Mouse (Mus musculus) spleen, postnatal 4 days (tissue): Measurements from ENCODE around the gene Ciz1.

Experiments used
- DNase-seq, 2 experiments: peaks; one replicate each; pipeline ENCODE4 v3.0.0; 2022; ENCODE audit warnings: low spot score in 2 of 2

Gene Ciz1

GRCm38 (mm10) chr2:32319586-32320580, 32.2 kb upstream of the Ciz1 start:
- no peak for DNase-seq

GRCm38 (mm10) chr2:32320721-32321120, 31.4 kb upstream of the Ciz1 start:
- DNase-seq, result no peak

GRCm38 (mm10) chr2:32321591-32322298, 30.4 kb upstream of the Ciz1 start:
- DNase-seq, result no peak

- DNase-seq, result no peak
These were observed 29.1 kb upstream of the Ciz1 start for GRCm38 (mm10) chr2:32322754-32323741.

GRCm38 (mm10) chr2:32324322-32324721, 27.8 kb upstream of the Ciz1 start:
- DNase-seq, result no peak

- no peak for DNase-seq
These were observed 26.8 kb upstream of the Ciz1 start for GRCm38 (mm10) chr2:32325342-32325741.

- no peak for DNase-seq
These were observed 24.9 kb upstream of the Ciz1 start for GRCm38 (mm10) chr2:32327200-32327599.

- no peak for DNase-seq
These were observed 23.1 kb upstream of the Ciz1 start for GRCm38 (mm10) chr2:32328911-32329460.

GRCm38 (mm10) chr2:32329531-32329930, 22.6 kb upstream of the Ciz1 start:
- DNase-seq, result no peak

- no peak for DNase-seq
These were observed 20.0 kb upstream of the Ciz1 start for GRCm38 (mm10) chr2:32332159-32332558.

GRCm38 (mm10) chr2:32335888-32336287, 16.2 kb upstream of the Ciz1 start:
- no peak for DNase-seq

- no peak for DNase-seq
These were observed 12.1 kb upstream of the Ciz1 start for GRCm38 (mm10) chr2:32339912-32340642.

- DNase-seq, result no peak
These were observed 11.1 kb upstream of the Ciz1 start for GRCm38 (mm10) chr2:32340836-32341633.

GRCm38 (mm10) chr2:32341634-32341939, 10.5 kb upstream of the Ciz1 start:
- no peak for DNase-seq

GRCm38 (mm10) chr2:32342039-32342438, 10.1 kb upstream of the Ciz1 start:
- DNase-seq, result no peak

- DNase-seq, result no peak
These were observed 9.4 kb upstream of the Ciz1 start for GRCm38 (mm10) chr2:32342539-32343350.

- DNase-seq, result no peak
These were observed 8.8 kb upstream of the Ciz1 start for GRCm38 (mm10) chr2:32343351-32343671.

- DNase-seq, result no peak
These were observed 8.1 kb upstream of the Ciz1 start for GRCm38 (mm10) chr2:32344056-32344455.
